Mouse (Mus musculus): ENCODE measurements around the gene Tpp2. TPM values are rescaled to one million over a fixed set of nuclear protein-coding genes. Genes with fewer than 3 reads are reported as not detected.

Gene Tpp2
- polyA plus RNA-seq, 1 experiment = 116 TPM

DNA sequence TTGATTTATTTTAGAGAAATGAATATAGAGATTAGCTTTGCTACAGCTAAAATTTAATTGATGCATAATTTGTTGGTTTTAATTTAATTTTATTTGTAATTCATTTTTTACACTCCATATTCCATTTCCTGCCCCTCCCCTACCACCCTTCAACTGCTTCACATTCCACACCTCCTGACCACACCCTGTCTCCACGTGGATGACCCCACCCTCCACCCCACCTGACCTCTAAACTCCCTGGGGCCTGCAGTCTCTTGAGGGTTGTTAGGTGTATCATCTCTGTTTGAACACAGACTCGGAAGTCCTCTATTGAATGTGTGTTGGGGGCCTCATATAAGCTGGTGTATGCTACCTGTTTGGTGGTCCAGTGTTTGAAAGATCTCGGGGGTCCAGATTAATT, 37.6 kb downstream of the Tpp2 start:
- Histone ChIP-seq H3K27me3 (ENCODE audit: control insufficient read depth, insufficient read depth, low read length, poor library complexity, severe bottlenecking) (no peaks in the 10 kb centered on the region), H3K9me3 (replicated peaks; ENCODE audit: control insufficient read depth, insufficient read depth, low read length, poor library complexity, severe bottlenecking) (no peaks in the 10 kb centered on the region), H3K36me3 (ENCODE audit: control insufficient read depth, insufficient read depth, low read length, poor library complexity, severe bottlenecking) (peaks cover 19% of the 10 kb centered on the region), H3K4me3 (ENCODE audit: low read depth, low read length) (no peak overlapping the region), H3K9ac (ENCODE audit: low read depth, poor library complexity, severe bottlenecking) (no peak overlapping the region), H3K27ac (ENCODE audit: insufficient read depth, low read length) (no peak overlapping the region), H3K4me1 (ENCODE audit: control insufficient read depth, insufficient read depth, low read length) (no peaks in the 10 kb centered on the region)
- no peak for TF ChIP-seq CTCF (IDR thresholded peaks at IDR 0.05; ENCODE audit: low read depth, low read length)
- peak; percentile 81 for TF ChIP-seq EP300 (IDR thresholded peaks at IDR 0.05; ENCODE audit: insufficient read depth, low read depth, low read length)

DNA sequence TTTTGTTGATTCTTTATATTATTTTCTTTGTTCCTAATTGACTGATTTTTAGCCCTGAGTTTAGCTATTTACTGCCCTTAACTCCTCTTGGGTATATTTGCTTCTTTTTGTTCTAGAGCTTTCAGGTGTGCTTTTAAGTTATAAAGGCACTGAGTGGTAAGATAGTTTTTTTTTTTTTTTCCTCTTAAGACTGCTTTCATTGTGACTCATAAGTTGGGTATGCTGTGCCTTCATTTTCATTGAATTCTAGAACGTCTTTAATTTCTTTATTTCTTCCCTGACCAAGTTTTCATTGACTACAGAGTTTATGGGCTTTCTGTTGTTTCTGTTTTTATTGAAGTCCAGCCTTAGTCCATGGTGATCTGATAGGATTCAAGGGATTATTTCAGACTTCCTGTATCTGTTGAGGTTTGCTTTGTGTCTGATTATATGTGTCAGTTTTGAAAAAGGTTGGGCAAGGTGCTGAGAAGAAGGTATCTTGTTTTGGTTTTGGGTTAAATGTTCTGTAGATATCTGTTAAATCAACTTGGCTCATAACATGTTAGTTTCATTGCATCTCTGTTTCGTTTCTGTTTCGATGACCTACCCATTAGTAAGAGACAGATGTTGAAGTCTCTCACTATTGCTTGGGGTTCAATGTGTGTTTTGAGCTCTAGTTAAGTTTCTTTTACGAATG, 63.6 kb downstream of the Tpp2 start:
- H3K36me3 ChIP-seq (ENCODE audit: control insufficient read depth, insufficient read depth, low read length, poor library complexity, severe bottlenecking) = peaks cover 22% of the 10 kb centered on the region

DNA sequence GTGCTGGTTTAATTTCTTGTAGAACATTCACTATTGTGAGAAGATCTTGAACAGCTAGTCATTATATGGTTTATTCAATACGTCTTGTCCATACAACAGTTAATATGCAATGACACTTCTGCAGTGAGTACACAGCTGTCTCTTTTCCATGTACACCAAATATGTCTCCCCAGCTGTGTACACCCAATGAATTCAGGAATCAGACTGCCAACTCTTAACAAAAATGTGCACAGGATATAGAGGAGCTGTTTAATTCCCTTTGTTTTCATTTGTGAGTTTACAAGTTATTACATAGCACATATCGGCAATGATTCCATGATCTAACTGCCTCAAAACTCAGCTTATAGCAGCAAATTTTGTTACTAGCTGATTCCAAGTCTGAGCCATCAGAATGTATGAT, 71.1 kb downstream of the Tpp2 start:
- H3K27ac ChIP-seq (ENCODE audit: insufficient read depth, low read length) = no peak overlapping the region
- TF ChIP-seq POLR2A (IDR thresholded peaks at IDR 0.05; ENCODE audit: insufficient read depth, low read length) = no peak
- TF ChIP-seq EP300 (IDR thresholded peaks at IDR 0.05; ENCODE audit: insufficient read depth, low read depth, low read length) = no peak
- TF ChIP-seq CTCF (IDR thresholded peaks at IDR 0.05; ENCODE audit: low read depth, low read length) = no peak
- H3K9ac ChIP-seq (ENCODE audit: low read depth, poor library complexity, severe bottlenecking) = no peak overlapping the region
- no peak overlapping the region for H3K4me3 ChIP-seq (ENCODE audit: low read depth, low read length)
- H3K27me3 ChIP-seq (ENCODE audit: control insufficient read depth, insufficient read depth, low read length, poor library complexity, severe bottlenecking) = no peaks in the 10 kb centered on the region
- peaks cover 9% of the 10 kb centered on the region for H3K36me3 ChIP-seq (ENCODE audit: control insufficient read depth, insufficient read depth, low read length, poor library complexity, severe bottlenecking)
- H3K4me1 ChIP-seq (ENCODE audit: control insufficient read depth, insufficient read depth, low read length) = no peaks in the 10 kb centered on the region
- H3K9me3 ChIP-seq (replicated peaks; ENCODE audit: control insufficient read depth, insufficient read depth, low read length, poor library complexity, severe bottlenecking) = no peaks in the 10 kb centered on the region

More for the DNA sequence above, 63.6 kb downstream of the Tpp2 start:
- no peak overlapping the region for H3K9ac ChIP-seq (ENCODE audit: low read depth, poor library complexity, severe bottlenecking)
- H3K9me3 ChIP-seq (replicated peaks; ENCODE audit: control insufficient read depth, insufficient read depth, low read length, poor library complexity, severe bottlenecking) = no peaks in the 10 kb centered on the region
- H3K4me3 ChIP-seq (ENCODE audit: low read depth, low read length) = no peak overlapping the region
- TF ChIP-seq CTCF (IDR thresholded peaks at IDR 0.05; ENCODE audit: low read depth, low read length) = no peak
- TF ChIP-seq EP300 (IDR thresholded peaks at IDR 0.05; ENCODE audit: insufficient read depth, low read depth, low read length) = no peak
- no peak for TF ChIP-seq POLR2A (IDR thresholded peaks at IDR 0.05; ENCODE audit: insufficient read depth, low read length)
- H3K27me3 ChIP-seq (ENCODE audit: control insufficient read depth, insufficient read depth, low read length, poor library complexity, severe bottlenecking) = no peaks in the 10 kb centered on the region
- H3K27ac ChIP-seq (ENCODE audit: insufficient read depth, low read length) = no peak overlapping the region
- no peaks in the 10 kb centered on the region for H3K4me1 ChIP-seq (ENCODE audit: control insufficient read depth, insufficient read depth, low read length)

DNA sequence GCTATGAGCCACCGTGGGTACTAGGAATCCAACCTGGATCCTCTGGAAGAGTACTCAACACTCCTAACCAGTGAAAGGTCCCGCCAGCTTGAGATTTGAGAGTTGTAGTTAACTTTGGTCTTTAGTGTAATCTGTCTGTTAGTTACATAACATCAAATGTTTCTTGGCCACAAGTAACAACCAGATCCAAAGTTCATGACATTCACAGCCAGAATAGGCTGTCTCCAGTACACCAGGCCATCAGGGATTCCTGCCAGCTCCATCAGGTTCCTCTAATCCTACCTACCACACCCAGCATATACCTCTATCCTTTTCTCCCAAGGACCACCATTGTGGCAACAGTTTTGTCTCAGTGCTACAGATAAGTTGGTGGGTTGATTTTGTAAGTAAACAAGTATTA, 82.1 kb downstream of the Tpp2 start:
- H3K4me1 ChIP-seq (ENCODE audit: control insufficient read depth, insufficient read depth, low read length) = no peaks in the 10 kb centered on the region
- no peak overlapping the region for H3K4me3 ChIP-seq (ENCODE audit: low read depth, low read length)
- H3K36me3 ChIP-seq (ENCODE audit: control insufficient read depth, insufficient read depth, low read length, poor library complexity, severe bottlenecking) = no peaks in the 10 kb centered on the region
- H3K9me3 ChIP-seq (replicated peaks; ENCODE audit: control insufficient read depth, insufficient read depth, low read length, poor library complexity, severe bottlenecking) = no peaks in the 10 kb centered on the region
- no peaks in the 10 kb centered on the region; the same call in 1 of the 2 replicates for H3K27me3 ChIP-seq (ENCODE audit: control insufficient read depth, insufficient read depth, low read length, poor library complexity, severe bottlenecking)
- no peak overlapping the region for H3K9ac ChIP-seq (ENCODE audit: low read depth, poor library complexity, severe bottlenecking)
- H3K27ac ChIP-seq (ENCODE audit: insufficient read depth, low read length) = no peak overlapping the region
- TF ChIP-seq EP300 (IDR thresholded peaks at IDR 0.05; ENCODE audit: insufficient read depth, low read depth, low read length) (no peak), CTCF (IDR thresholded peaks at IDR 0.05; ENCODE audit: low read depth, low read length) (no peak), POLR2A (IDR thresholded peaks at IDR 0.05; ENCODE audit: insufficient read depth, low read length) (no peak)

DNA sequence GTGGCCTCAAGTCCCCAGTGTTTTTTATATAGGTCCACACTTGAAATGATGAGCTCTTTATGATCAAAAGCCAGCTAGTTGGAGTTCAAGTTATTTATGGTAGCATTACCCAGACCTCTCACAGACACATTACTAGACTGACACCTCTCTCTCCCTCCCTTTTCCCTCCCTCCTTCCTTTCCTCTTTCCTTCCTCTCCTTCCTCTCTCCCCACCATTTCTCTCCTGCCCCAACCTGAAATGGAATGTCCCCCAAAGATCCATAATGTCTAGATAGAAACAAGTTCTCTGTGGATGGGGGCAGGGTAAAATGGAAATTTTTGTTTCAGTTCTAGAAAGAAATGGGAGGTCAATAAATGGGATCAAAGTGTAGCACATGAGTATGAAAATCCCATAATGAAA, 86.5 kb downstream of the Tpp2 start, which contains the start of gene Mettl21c:
TSS of gene Mettl21c (minus strand) at position 101 of the 400 bp plus-strand sequence.
- no peaks in the 10 kb centered on the region; the same call in 1 of the 2 replicates for H3K27me3 ChIP-seq (ENCODE audit: control insufficient read depth, insufficient read depth, low read length, poor library complexity, severe bottlenecking)
- H3K4me3 ChIP-seq (ENCODE audit: low read depth, low read length) = no peak within 1 kb of the TSS
- H3K36me3 ChIP-seq (ENCODE audit: control insufficient read depth, insufficient read depth, low read length, poor library complexity, severe bottlenecking) = no peaks in the 10 kb centered on the region
- H3K9me3 ChIP-seq (replicated peaks; ENCODE audit: control insufficient read depth, insufficient read depth, low read length, poor library complexity, severe bottlenecking) = no peaks in the 10 kb centered on the region
- H3K27ac ChIP-seq (ENCODE audit: insufficient read depth, low read length) = no peak within 1 kb of the TSS
- no peak within 1 kb of the TSS for H3K9ac ChIP-seq (ENCODE audit: low read depth, poor library complexity, severe bottlenecking)
- TF ChIP-seq EP300 (IDR thresholded peaks at IDR 0.05; ENCODE audit: insufficient read depth, low read depth, low read length) = no peak
- TF ChIP-seq POLR2A (IDR thresholded peaks at IDR 0.05; ENCODE audit: insufficient read depth, low read length) = no peak
- TF ChIP-seq CTCF (IDR thresholded peaks at IDR 0.05; ENCODE audit: low read depth, low read length) = no peak
- H3K4me1 ChIP-seq (ENCODE audit: control insufficient read depth, insufficient read depth, low read length) = no peaks in the 10 kb centered on the region

DNA sequence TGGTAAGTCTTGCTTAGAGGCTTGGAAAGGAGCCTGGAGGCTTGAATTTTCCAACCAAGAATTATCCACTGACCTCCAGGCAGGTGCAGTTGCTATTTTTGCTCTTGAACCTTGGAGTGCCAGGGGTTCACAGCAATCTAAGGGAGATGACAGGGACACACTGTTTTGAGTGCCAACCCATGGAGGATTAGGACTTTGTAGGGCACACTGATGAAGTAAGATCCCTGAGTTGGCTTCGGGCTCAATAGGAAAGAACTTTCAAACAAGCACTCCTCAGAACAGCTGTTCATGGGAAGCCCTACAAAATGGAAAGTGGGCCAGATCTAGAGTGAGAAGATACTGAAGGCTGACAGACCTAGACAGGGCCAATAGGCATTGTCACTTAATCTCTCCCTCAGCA, 89.2 kb downstream of the Tpp2 start:
- no peak overlapping the region for H3K9ac ChIP-seq (ENCODE audit: low read depth, poor library complexity, severe bottlenecking)
- no peaks in the 10 kb centered on the region for H3K4me1 ChIP-seq (ENCODE audit: control insufficient read depth, insufficient read depth, low read length)
- no peak overlapping the region for H3K27ac ChIP-seq (ENCODE audit: insufficient read depth, low read length)
- no peak overlapping the region for H3K4me3 ChIP-seq (ENCODE audit: low read depth, low read length)
- TF ChIP-seq EP300 (IDR thresholded peaks at IDR 0.05; ENCODE audit: insufficient read depth, low read depth, low read length) (no peak), POLR2A (IDR thresholded peaks at IDR 0.05; ENCODE audit: insufficient read depth, low read length) (no peak), CTCF (IDR thresholded peaks at IDR 0.05; ENCODE audit: low read depth, low read length) (no peak)
- H3K27me3 ChIP-seq (ENCODE audit: control insufficient read depth, insufficient read depth, low read length, poor library complexity, severe bottlenecking) = no peaks in the 10 kb centered on the region
- no peaks in the 10 kb centered on the region for H3K9me3 ChIP-seq (replicated peaks; ENCODE audit: control insufficient read depth, insufficient read depth, low read length, poor library complexity, severe bottlenecking)
- no peaks in the 10 kb centered on the region for H3K36me3 ChIP-seq (ENCODE audit: control insufficient read depth, insufficient read depth, low read length, poor library complexity, severe bottlenecking)

Measured in ES-Bruce4 (cell line).